Mouse (Mus musculus) embryonic facial prominence, embryonic 13.5 days (tissue): ENCODE measurements around the gene Lipa. TPM values are rescaled to one million over a fixed set of nuclear protein-coding genes. Genes with fewer than 3 reads are reported as not detected.
A peak's percentile ranks its signal among the peaks of the same experiment; 100 is the strongest.

Source experiments
- ATAC-seq: fragments of 200-750 bp; cut with Nextera tagmentation; 2 replicates; pipeline ENCODE4 v1.8.0; 2017; ENCODE audit warnings: low read depth; ENCODE audit not compliant: insufficient number of reproducible peaks, insufficient read depth, low FRiP score, low TSS enrichment
- H3K27ac ChIP-seq: fragments of 300-500 bp; sonication (generic); 2 replicates; pipeline ENCODE4 v1.5.1; 2015; ENCODE audit warnings: moderate library complexity, mild to moderate bottlenecking, inconsistent platforms
- H3K27me3 ChIP-seq: fragments of 300-500 bp; sonication (generic); 2 replicates; pipeline ENCODE4 v1.6.1; 2015; ENCODE audit warnings: mild to moderate bottlenecking, inconsistent platforms
- H3K36me3 ChIP-seq: fragments of 300-500 bp; sonication (generic); 2 replicates; pipeline ENCODE4 v1.6.1; 2015; ENCODE audit warnings: mild to moderate bottlenecking, inconsistent platforms
- H3K4me1 ChIP-seq: fragments of 300-500 bp; sonication (generic); 2 replicates; pipeline ENCODE4 v1.6.1; 2015; ENCODE audit warnings: inconsistent platforms
- H3K4me2 ChIP-seq: fragments of 300-500 bp; sonication (generic); 2 replicates; pipeline ENCODE4 v1.6.1; 2015; ENCODE audit warnings: moderate library complexity, mild to moderate bottlenecking, inconsistent platforms
- H3K4me3 ChIP-seq: fragments of 300-500 bp; sonication (generic); 2 replicates; pipeline ENCODE4 v1.5.1; 2015; ENCODE audit warnings: mild to moderate bottlenecking, inconsistent platforms
- H3K9ac ChIP-seq: fragments of 300-500 bp; sonication (generic); 2 replicates; pipeline ENCODE4 v1.6.1; 2015; ENCODE audit warnings: mild to moderate bottlenecking, inconsistent platforms
- H3K9me3 ChIP-seq: fragments of 300-500 bp; sonication (generic); 2 replicates; pipeline ENCODE4 v1.6.1; 2016; ENCODE audit warnings: inconsistent platforms
- WGBS: fragments of 180-500 bp; shearing (Covaris S2); methylation state at CpG from one replicate; pipeline ENCODE4 v1.1.7; 2015; ENCODE audit warnings: mixed read lengths; 5-methylcytosine and 5-hydroxymethylcytosine counted together
- polyA plus RNA-seq: library from polyadenylated mRNA; unstranded; fragments of >200 nt; fragmentation: Nextera tagmentation; extraction: Ambion mirVana; gene quantifications from 2 replicates; pipeline ENCODE4 v1.2.1, GENCODE M21; 2015

Lipa gene
- polyA plus RNA-seq, 1 experiment from 2014 or later: 34.1 TPM

DNA sequence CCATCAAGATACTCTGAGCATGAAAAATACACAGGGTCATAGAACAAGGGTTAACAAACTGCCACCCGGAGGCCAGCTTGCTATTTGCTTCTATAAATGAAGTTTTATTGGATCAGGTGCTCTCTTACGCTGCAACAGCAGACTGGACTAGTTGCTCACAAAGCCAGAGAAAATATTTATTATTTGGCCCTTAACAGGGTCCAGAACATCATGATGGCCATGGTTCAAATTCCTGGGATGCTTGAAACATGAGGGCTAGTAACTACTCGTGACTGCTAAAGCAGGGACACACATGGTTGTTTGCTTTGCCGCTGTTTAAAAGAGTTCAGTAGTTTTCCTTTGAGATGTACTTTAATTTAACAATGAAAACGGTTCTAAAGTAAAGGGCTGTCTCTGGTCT is 24.7 kb upstream of the Lipa start:
- H3K36me3 ChIP-seq: no peaks in the 10 kb centered on the region
- 50% methylated on average over 5 of the region's 5 CpGs for WGBS
- no peaks in the 10 kb centered on the region for H3K9me3 ChIP-seq
- H3K27ac ChIP-seq: peak overlapping the region; percentile 3; the same call in 1 of the 2 replicates
- peak overlapping the region; percentile 47 for H3K4me2 ChIP-seq
- no peak for ATAC-seq
- no peaks in the 10 kb centered on the region for H3K27me3 ChIP-seq
- H3K9ac ChIP-seq: no peak overlapping the region
- peaks cover 21% of the 10 kb centered on the region for H3K4me1 ChIP-seq
- peak overlapping the region; percentile 19 for H3K4me3 ChIP-seq

GRCm38 (mm10) chr19:34550534-34551223 is 23.4 kb upstream of the Lipa start, which contains the start of gene Ifit2:
Gene Ifit2 (plus strand): TSS chr19:34550694.
- Histone ChIP-seq H3K4me3 (peak within 1 kb of the TSS; percentile 53), H3K36me3 (no peaks in the 10 kb centered on the region), H3K4me2 (peak within 1 kb of the TSS; percentile 66), H3K9ac (peak within 1 kb of the TSS; percentile 52), H3K4me1 (peaks cover 21% of the 10 kb centered on the region), H3K9me3 (no peaks in the 10 kb centered on the region), H3K27me3 (no peaks in the 10 kb centered on the region), H3K27ac (peak within 1 kb of the TSS; percentile 69; the same call in 1 of the 2 replicates)
- 1% methylated on average over 22 of the region's 22 CpGs for WGBS
- ATAC-seq: peak; percentile 85

DNA sequence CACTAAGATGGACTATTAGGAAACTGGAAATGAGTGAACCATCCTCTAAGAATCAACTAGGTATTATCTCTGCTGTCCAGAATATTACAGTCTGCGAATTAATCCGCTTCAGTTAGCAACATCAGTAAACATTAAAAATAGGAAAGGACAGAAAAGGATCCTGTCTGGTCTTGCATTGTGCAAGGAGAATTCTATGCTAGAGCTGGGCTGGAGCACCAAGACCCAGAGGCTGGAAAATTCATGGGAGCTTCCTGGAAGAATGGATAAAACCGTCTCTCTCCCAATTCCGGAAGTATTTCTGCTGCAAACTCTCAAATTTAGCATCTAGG is 22.9 kb upstream of the Lipa start:
- Histone ChIP-seq H3K4me1 (peaks cover 21% of the 10 kb centered on the region), H3K36me3 (no peaks in the 10 kb centered on the region), H3K9ac (0 out of 2 replicates have a peak overlapping the region, but pooled peaks have one; percentile 52), H3K4me3 (peak overlapping the region; percentile 53), H3K27ac (no peak overlapping the region; the same call in 1 of the 2 replicates), H3K9me3 (no peaks in the 10 kb centered on the region), H3K27me3 (no peaks in the 10 kb centered on the region), H3K4me2 (peak overlapping the region; percentile 66)
- ATAC-seq: no peak
- 34% methylated on average over 4 of the region's 4 CpGs for WGBS

DNA sequence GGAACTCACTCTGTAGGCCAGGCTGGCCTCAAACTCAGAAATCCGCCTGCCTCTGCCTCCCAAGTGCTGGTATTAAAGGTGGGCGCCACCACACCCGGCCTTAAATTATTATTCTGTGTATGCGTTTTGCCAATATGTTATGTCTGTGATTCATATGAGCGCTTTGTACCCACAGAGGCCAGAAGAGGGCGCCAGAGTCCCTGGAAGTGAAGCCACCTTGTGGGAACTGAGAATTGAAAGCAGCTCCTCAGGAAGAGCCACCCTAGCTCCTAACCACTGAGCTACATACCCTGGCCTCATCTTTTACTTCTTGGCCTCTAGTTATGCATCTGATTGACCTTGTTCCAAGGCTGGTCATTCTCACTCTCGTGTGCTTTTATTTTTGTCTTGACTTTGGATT is 20.7 kb upstream of the Lipa start:
- no peak overlapping the region for H3K4me3 ChIP-seq
- H3K4me2 ChIP-seq: no peak overlapping the region
- 28% methylated on average over 7 of the region's 7 CpGs for WGBS
- H3K27ac ChIP-seq: no peak overlapping the region
- no peak for ATAC-seq
- peaks cover 9% of the 10 kb centered on the region for H3K4me1 ChIP-seq
- no peaks in the 10 kb centered on the region for H3K36me3 ChIP-seq
- no peak overlapping the region for H3K9ac ChIP-seq
- no peaks in the 10 kb centered on the region for H3K27me3 ChIP-seq
- H3K9me3 ChIP-seq: no peaks in the 10 kb centered on the region

- Histone ChIP-seq H3K27me3 (no peaks in the 10 kb centered on the region), H3K36me3 (no peaks in the 10 kb centered on the region), H3K9me3 (no peaks in the 10 kb centered on the region), H3K4me2 (no peak overlapping the region), H3K4me3 (no peak overlapping the region), H3K27ac (no peak overlapping the region), H3K9ac (no peak overlapping the region), H3K4me1 (no peaks in the 10 kb centered on the region)
- no peak for ATAC-seq
- WGBS: 89% methylated on average over 4 of the region's 4 CpGs
Observed at GRCm38 (mm10) chr19:34546211-34546610, 18.9 kb upstream of the Lipa start.

- no peak overlapping the region for H3K4me3 ChIP-seq
- 82% methylated on average over 1 of the region's 1 CpGs for WGBS
- no peak overlapping the region for H3K4me2 ChIP-seq
- no peaks in the 10 kb centered on the region for H3K9me3 ChIP-seq
- no peaks in the 10 kb centered on the region for H3K27me3 ChIP-seq
- H3K9ac ChIP-seq: no peak overlapping the region
- no peaks in the 10 kb centered on the region for H3K4me1 ChIP-seq
- ATAC-seq: no peak
- no peaks in the 10 kb centered on the region for H3K36me3 ChIP-seq
- no peak overlapping the region for H3K27ac ChIP-seq
Observed at GRCm38 (mm10) chr19:34539422-34539821, 12.1 kb upstream of the Lipa start.

DNA sequence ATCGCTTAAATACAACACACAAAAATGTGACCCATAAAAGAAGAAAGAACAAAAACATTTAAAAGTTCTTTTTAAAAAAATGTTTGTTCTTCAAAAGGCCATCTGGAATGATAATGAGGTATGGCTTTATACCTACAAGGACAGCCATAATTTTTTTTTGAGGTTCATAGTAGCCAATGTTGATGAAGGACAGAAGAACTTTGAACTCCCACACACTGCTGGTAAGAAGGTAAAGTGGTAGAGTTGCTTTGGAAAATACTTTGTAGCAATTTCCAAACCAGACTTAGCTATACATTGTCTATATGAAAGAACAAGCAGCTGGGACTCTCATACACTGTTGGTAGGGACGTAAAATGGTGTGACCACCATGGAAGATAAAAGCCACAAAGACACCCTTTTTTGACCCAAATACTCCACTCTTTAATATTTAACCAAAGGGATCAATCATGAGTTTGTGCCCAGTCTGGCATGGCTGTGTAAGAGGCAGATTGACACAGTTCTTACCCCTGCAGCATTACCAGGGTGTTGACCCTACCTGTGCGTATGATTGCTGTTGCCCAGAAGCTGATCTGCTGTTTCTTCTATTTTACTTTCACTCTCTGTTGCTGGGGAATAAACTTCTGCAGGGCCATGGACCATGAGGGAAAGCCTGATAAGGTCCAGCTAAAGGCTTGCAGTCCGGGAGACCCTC is 4.9 kb upstream of the Lipa start:
- H3K9ac ChIP-seq: no peak overlapping the region
- H3K9me3 ChIP-seq: no peaks in the 10 kb centered on the region
- no peak overlapping the region for H3K27ac ChIP-seq
- WGBS: 94% methylated on average over 4 of the region's 4 CpGs
- no peaks in the 10 kb centered on the region for H3K36me3 ChIP-seq
- no peak overlapping the region for H3K4me2 ChIP-seq
- H3K27me3 ChIP-seq: no peaks in the 10 kb centered on the region
- no peaks in the 10 kb centered on the region for H3K4me1 ChIP-seq
- no peak overlapping the region for H3K4me3 ChIP-seq
- ATAC-seq: no peak

- H3K4me1 ChIP-seq: peaks cover 12% of the 10 kb centered on the region
- ATAC-seq: no peak
- H3K4me2 ChIP-seq: peak overlapping the region; percentile 83
- 37% methylated on average over 11 of the region's 11 CpGs for WGBS
- peak overlapping the region; percentile 51 for H3K27ac ChIP-seq
- H3K9me3 ChIP-seq: no peaks in the 10 kb centered on the region
- peak overlapping the region; percentile 77 for H3K9ac ChIP-seq
- H3K36me3 ChIP-seq: peaks cover 8% of the 10 kb centered on the region; the same call in 1 of the 2 replicates
- H3K27me3 ChIP-seq: no peaks in the 10 kb centered on the region
- H3K4me3 ChIP-seq: peak overlapping the region; percentile 73
Observed at GRCm38 (mm10) chr19:34526321-34526923, 852 bp downstream of the Lipa start.

DNA sequence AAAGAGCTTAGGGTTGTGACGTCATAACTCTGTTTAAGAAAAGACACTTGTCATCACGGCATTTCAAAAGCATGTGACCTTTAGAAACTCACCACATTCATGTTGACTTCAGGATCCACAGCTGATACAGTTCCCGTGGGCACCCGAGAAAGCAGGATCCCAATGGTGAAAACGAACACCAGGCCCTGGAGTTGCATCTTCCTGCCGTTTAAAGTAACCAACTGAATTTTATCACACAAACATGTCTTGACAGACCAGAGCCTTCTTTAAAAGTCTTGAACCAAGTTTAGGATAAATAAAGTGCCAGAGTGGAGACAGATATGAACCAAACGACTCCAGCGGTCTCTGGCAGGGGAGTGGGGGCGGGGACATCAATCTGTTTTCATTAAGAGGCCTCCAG is 2.6 kb downstream of the Lipa start:
- Histone ChIP-seq H3K9me3 (no peaks in the 10 kb centered on the region), H3K27ac (no peak overlapping the region), H3K4me2 (peak overlapping the region; percentile 21), H3K9ac (no peak overlapping the region), H3K36me3 (peaks cover 8% of the 10 kb centered on the region; the same call in 1 of the 2 replicates), H3K4me3 (no peak overlapping the region), H3K4me1 (peaks cover 12% of the 10 kb centered on the region), H3K27me3 (no peaks in the 10 kb centered on the region)
- no peak for ATAC-seq
- WGBS: 44% methylated on average over 9 of the region's 9 CpGs

- WGBS: 70% methylated on average over 12 of the region's 12 CpGs
- Histone ChIP-seq H3K4me3 (no peak overlapping the region), H3K27ac (no peak overlapping the region), H3K4me1 (peaks cover 12% of the 10 kb centered on the region), H3K36me3 (peaks cover 14% of the 10 kb centered on the region), H3K27me3 (no peaks in the 10 kb centered on the region), H3K9me3 (no peaks in the 10 kb centered on the region), H3K9ac (no peak overlapping the region), H3K4me2 (no peak overlapping the region)
- ATAC-seq: no peak
Observed at GRCm38 (mm10) chr19:34523106-34523725, 4.1 kb downstream of the Lipa start.

DNA sequence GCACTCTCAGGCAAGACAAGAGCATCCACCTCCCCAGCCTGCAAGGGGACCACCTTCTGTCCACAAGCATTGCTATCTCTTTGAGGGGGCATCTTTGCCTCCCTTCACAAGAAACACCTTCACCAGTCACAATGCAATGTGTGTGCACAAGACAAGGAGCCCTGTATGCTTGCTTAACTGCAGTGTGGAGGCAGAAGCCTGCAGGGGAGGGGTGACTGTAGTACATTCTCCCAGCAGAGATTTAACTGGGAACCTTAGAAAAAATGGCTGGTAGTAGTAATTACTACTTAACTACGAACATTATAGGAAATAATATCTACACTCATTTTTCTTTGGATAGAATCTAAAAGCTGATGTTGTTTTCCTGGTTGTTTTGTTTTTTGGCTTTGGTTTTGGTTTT is 5.3 kb downstream of the Lipa start:
- Histone ChIP-seq H3K9ac (no peak overlapping the region), H3K36me3 (peaks cover 16% of the 10 kb centered on the region), H3K4me1 (peaks cover 12% of the 10 kb centered on the region), H3K4me2 (no peak overlapping the region), H3K4me3 (no peak overlapping the region), H3K27ac (no peak overlapping the region), H3K9me3 (no peaks in the 10 kb centered on the region), H3K27me3 (no peaks in the 10 kb centered on the region)
- WGBS: 85% methylated on average over 1 of the region's 1 CpGs
- ATAC-seq: no peak
